Mouse (Mus musculus) monocyte, adult 2 months (primary cell): Measurements from ENCODE around the gene Bcl2.
A peak's percentile ranks its signal among the peaks of the same experiment; 100 is the strongest.
"Not testable (repeated sequence)": the region's sequence is repeated elsewhere in the genome, so short reads cannot be mapped to it uniquely, and the experiment has no call there.

Source experiments
- DNase-seq, 2 experiments: peaks; one replicate each; pipeline ENCODE4 v3.0.0; 2022; ENCODE audit warnings: low spot score in 2 of 2, low read depth in 1 of 2

The Bcl2 gene

DNA sequence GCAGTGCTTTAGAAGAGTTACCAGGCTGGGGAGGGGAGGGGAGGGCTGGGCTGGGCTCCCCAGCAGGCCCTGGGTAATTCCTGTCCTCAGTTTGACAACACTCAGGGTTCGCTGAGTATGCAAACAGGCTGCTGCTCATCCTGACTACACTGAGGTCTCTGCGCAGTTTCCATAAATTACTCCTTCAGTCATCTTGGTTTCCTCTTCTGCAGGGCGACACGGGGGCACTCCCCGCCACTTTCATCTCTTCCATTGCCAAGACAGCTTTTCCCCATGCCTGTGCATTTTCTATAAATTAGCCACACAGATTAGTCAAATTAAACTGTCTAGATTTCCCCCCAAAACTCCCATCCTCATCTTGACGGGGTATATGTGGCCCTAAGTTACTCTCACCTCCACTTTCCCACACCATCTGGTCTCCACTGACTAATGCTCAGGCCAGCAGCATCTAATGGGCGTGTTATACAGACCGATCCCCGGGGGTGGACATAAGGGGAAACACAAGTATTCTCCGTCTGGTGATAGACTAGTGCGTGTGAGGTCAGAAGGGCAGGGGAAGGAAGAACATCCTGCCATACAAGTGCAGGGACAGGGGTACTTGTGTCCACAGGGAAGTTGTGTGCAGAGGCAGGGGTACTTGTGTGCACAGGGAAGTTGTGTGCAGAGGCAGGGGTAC lies 152.9 kb downstream of the Bcl2 start:
- no peak for DNase-seq

DNA sequence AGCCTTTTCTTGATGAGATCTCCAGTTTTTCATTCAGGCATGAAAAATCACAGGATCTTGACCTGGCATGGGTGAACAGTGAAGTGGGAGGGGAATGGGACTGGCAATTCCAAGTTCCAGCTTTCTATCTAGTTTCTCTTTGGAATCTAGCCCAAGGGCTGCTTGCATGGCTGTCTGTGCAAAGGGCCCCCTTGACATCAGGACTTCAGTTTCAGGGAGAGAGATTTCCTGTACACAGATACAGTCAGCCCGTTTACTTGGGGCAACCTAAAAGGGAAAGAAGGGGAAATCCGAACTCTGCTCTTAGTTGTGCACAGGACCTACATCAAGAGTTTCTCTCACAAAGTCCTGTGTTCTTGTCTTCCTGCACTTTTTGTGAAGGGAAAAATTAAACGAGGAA lies 154.0 kb downstream of the Bcl2 start:
- no peak for DNase-seq

- DNase-seq = no peak
Observed at GRCm38 (mm10) chr1:106559116-106559605, 154.9 kb downstream of the Bcl2 start.

DNA sequence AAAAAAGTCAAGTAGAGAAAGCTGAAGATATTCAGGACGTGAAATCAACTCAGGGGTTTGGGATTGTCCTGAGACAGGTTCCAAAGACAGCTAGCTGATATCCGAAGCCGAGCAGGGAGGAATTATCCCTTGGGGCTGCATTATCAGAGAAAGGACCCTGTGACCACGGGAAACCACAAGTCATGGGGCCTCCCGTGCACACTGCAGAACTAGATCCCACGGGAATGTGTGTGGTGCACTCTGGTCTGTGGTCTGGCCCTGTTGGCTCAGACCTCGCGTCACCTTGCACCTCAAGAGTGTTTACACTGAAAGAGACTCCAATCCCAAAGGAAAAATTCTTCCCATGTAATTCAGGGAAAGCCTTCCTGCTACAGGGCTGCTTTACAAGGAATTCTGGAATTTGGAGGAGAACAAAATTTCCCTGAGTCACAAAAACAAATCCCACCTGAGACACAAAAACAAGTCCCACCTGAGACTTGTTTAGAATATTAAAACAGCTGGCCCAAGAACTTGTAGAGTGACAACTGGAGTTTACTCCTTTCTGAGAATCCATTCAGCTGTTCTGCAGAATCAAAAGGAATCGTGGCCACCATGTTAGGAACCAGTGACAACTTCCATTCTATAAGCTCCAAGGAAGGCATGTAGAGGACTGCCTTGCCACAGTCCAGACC lies 158.4 kb downstream of the Bcl2 start:
- no peak for DNase-seq

- no peak for DNase-seq
Observed at GRCm38 (mm10) chr1:106553846-106554802, 159.9 kb downstream of the Bcl2 start.

- no peak for DNase-seq
Observed at GRCm38 (mm10) chr1:106552856-106553255, 161.2 kb downstream of the Bcl2 start.

- no peak for DNase-seq
Observed at GRCm38 (mm10) chr1:106550580-106550979, 163.5 kb downstream of the Bcl2 start.

- DNase-seq = no peak
Observed at GRCm38 (mm10) chr1:106549025-106549424, 165.0 kb downstream of the Bcl2 start.

GRCm38 (mm10) chr1:106544817-106545612 lies 169.1 kb downstream of the Bcl2 start:
- DNase-seq = peak in 1 of 2 experiments; percentile 18

DNA sequence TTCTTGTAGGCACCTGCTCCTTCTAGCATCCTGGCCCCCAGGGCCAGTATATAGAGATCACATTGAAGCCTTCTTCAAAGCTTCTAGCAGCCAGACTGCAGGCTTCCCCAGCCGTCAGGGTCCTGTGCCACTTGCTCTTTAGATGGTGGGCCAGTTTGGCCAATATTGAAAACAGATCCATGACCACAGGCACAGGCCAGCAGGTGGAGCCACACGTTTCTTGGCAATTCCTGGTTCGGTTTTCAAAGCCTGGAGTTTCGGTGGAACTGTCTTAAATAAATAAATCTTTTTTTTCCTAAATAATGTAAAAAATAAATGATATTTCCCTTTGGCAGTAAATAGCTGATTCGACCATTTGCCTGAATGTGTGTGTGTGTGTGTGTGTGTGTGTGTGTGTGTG lies 171.3 kb downstream of the Bcl2 start:
- DNase-seq = no peak

DNA sequence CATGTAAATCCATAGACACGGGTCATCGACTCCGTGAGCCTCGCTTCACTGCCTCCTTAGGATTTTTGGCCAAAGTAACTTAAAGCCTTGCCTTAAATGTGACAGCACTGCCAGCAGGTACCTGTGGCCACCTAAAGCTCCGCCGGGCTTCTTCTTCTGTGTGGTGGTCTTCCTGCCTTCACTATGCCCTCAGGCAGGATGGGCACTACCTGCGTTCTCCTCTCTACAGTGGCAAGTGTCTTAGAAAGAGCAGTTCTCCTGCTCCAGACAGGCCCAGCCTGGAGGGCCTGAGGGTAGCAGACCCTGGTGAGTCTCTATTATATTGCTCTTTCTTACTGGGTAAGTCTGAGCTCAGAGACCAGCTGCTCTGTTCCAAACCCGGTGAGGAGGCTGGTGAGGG lies 172.2 kb downstream of the Bcl2 start:
- no peak for DNase-seq

- no peak for DNase-seq
Observed at GRCm38 (mm10) chr1:106540130-106540529, 173.9 kb downstream of the Bcl2 start.

DNA sequence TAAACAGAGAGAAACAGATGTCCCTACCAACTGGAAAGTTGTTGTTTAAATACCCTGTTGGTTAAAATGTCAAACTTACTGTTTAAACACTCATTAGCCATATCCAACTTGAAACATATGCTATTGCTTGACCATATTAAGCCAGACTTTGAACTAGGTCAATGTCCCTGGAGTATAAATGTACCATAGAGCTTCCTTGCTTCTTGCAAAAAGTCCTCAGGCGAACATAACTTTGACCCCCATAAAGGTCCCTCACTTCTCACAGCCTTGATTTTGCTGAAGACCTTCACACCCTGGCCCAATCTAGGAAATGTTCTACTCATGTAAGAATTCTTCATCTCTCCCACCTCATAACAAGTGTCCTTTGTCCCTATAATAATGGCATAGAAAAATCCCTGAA lies 175.0 kb downstream of the Bcl2 start:
- DNase-seq = no peak

- not testable (repeated sequence) for DNase-seq
Observed at GRCm38 (mm10) chr1:106534835-106535234, 179.2 kb downstream of the Bcl2 start.

DNA sequence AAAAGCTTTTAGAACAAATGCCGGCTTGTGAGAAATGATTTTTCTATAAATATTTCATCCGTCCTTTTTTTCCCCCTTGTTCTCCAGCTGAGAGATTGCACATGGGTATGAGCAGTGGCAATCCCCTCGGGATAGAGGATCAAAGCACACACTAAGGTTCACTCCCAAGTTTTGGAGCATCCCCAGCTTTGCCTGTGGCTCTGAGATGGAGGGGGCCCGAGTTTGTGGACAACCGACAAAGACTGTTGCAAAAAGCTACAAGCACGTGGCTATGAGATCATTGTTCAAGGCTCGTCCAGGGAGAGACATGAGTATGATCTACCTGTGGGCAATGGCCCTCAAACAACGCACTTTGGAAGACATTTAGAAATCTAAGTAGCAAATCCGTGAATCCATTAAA lies 184.5 kb downstream of the Bcl2 start:
- DNase-seq = no peak

DNA sequence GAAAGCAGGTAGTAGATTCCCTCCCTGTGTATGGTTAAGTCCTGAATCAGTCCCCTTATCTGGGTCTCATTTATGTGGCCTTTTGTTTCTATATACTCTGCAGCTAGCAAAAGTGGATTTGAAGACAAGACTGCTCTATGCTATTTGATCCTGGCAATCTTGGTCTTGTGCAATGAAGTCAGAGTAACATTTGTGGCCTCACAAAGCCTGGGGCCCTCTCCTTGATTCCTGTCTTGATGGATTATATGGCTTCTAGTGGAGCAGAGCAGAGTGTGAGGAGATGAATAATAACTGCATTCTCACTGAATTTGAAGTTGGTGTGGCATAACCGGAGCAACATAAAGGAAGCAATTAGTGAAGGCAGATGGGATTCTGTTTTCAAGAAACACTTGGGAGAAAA lies 186.5 kb downstream of the Bcl2 start:
- DNase-seq = no peak

- DNase-seq = no peak
Observed at GRCm38 (mm10) chr1:106526751-106527150, 187.3 kb downstream of the Bcl2 start.

DNA sequence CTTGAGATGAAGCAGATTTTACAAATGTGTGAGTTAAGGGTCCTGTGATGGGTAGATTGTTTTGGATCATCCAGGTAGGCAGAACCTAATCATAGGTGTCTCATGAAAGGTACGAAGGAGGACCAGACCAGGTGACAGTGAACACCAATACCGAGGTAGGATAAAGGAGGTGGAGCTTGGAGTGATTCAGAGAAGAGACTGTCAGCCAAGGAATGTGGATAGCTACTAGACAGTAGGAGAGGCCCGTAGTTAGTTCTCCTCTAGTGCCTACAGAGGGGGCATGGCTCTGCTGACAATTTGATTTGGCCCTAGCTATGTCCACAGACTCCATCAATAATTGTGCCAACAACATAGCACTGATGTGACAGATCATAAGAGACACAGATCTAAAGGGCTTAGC lies 188.0 kb downstream of the Bcl2 start:
- no peak for DNase-seq

DNA sequence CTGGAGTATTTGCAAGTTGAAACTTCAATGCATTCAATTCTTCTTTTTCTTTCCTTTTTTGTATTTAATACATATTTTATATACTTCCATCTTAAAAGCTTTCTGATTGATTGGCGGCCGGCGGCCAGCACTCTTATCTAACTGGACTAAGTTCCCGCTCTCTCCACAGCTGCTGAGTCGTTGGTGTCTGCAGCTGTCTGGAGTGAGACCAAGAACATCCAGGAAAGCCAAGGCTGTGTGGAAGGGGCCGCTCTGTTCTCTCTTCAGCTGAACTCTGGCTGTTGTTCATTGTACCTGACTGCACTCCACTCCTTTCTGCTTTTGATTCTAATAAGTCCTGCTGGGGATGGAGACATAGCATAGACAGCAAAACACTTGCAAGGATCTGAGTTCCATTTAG lies 190.3 kb downstream of the Bcl2 start:
- no peak for DNase-seq

DNA sequence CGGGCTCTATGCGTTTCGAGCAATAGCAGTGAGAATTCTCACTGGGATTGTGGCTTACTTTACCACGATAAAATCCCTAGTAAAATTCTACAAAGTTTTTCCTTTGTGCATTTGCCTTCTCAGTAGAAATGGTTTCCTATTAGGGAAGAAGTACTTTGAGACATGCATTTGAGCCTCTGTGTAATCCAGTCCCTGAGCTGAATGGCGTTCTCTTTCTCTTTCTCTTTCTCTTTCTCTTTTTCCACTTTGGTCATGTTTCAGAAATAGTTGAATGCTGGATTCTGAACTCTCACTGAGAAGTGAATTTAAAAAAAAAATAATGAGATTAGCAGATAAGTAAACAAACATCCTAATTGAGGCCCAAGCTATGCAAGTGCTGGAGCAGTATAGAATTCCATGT lies 191.1 kb downstream of the Bcl2 start:
- DNase-seq = no peak
